Comparison of ENCODE assay signal across 19 mouse cellular contexts in genomic region chr10:8011138-8011537, GRCm38 (mm10).
"Had no signal": no experiment of that assay in that cellular context is flagged by ENCODE, and none has a peak within 500 bp of the region (broad histone marks: within the 10 kb centered on the region; RNA-seq: fewer than 3 reads in every experiment).

No protein-coding gene starts in this region.

- H3K36me3 ChIP-seq: lung, embryonic 15.5 days; midbrain, embryonic 10.5 days; midbrain, embryonic 12.5 days; neural tube, embryonic 12.5 days; stomach, embryonic 15.5 days had no signal

- ATAC-seq: lung, postnatal 0 days; midbrain, embryonic 16.5 days had no signal

- H3K27me3 ChIP-seq: lung, embryonic 15.5 days; midbrain, embryonic 12.5 days; neural tube, embryonic 12.5 days; stomach, embryonic 15.5 days had no signal

- H3K4me2 ChIP-seq: lung, embryonic 15.5 days; midbrain, embryonic 12.5 days; neural tube, embryonic 12.5 days; stomach, embryonic 15.5 days had no signal

- H3K9ac ChIP-seq: liver, embryonic 14.5 days; lung, embryonic 15.5 days; midbrain, embryonic 12.5 days; neural tube, embryonic 12.5 days; stomach, embryonic 15.5 days had no signal

- H3K4me3 ChIP-seq: lung, embryonic 15.5 days; midbrain, embryonic 10.5 days; midbrain, embryonic 12.5 days; myocyte; neural tube, embryonic 12.5 days; stomach, embryonic 15.5 days had no signal

- H3K4me1 ChIP-seq: lung, embryonic 15.5 days; neural tube, embryonic 12.5 days; stomach, embryonic 15.5 days had no signal

- H3K9me3 ChIP-seq: lung, embryonic 15.5 days; midbrain, embryonic 10.5 days; midbrain, embryonic 12.5 days; neural tube, embryonic 12.5 days; stomach, embryonic 15.5 days had no signal

- DNase-seq: lung, adult 2 months; lung, postnatal 14 days; lung, postnatal 36 days; midbrain, embryonic 14.5 days; right cerebral cortex, postnatal 14 days; thymus, adult 2 months; thymus, postnatal 25 days; thymus, postnatal 4 days had no signal

- H3K27ac ChIP-seq: liver, embryonic 14.5 days; lung, embryonic 15.5 days; macrophage; midbrain, embryonic 10.5 days; midbrain, embryonic 12.5 days; neural tube, embryonic 12.5 days; stomach, embryonic 15.5 days; stomach, postnatal 0 days had no signal
